ENCODE assay signal across 20 mouse cellular contexts in genomic region chr17:11741161-11741560, GRCm38 (mm10).
A peak's percentile ranks its signal among the peaks of the same experiment; 100 is the strongest.
DNase-seq lines count a peak whose midpoint lies in the region; ATAC-seq and TF ChIP-seq lines count a peak whose summit lies in the region.
"Had no signal": no experiment of that assay in that cellular context is flagged by ENCODE, and none has a peak within 500 bp of the region (broad histone marks: within the 10 kb centered on the region; RNA-seq: fewer than 3 reads in every experiment).

No protein-coding gene starts in this region.

- no peaks in the 10 kb centered on the region for H3K27me3 ChIP-seq in hindbrain, postnatal 0 days (ENCODE audit: insufficient read depth, low read length)
- H3K27me3 ChIP-seq in hindbrain, embryonic 12.5 days: no peaks in the 10 kb centered on the region
- H3K27me3 ChIP-seq in midbrain, postnatal 0 days (ENCODE audit: insufficient read depth, low read length): no peaks in the 10 kb centered on the region
- H3K27me3 ChIP-seq in midbrain, embryonic 16.5 days (ENCODE audit: control insufficient read depth, insufficient read depth, low read depth, low read length): no peaks in the 10 kb centered on the region
- H3K27me3 ChIP-seq: forebrain, embryonic 12.5 days had no signal

- H3K36me3 ChIP-seq in hindbrain, postnatal 0 days (ENCODE audit: insufficient read depth, low read length): no peaks in the 10 kb centered on the region
- no peaks in the 10 kb centered on the region for H3K36me3 ChIP-seq in hindbrain, embryonic 12.5 days
- no peaks in the 10 kb centered on the region for H3K36me3 ChIP-seq in midbrain, postnatal 0 days (ENCODE audit: insufficient read depth, low read length)
- no peaks in the 10 kb centered on the region for H3K36me3 ChIP-seq in midbrain, embryonic 16.5 days (ENCODE audit: control insufficient read depth, insufficient read depth, low read length)
- H3K36me3 ChIP-seq: embryonic facial prominence, embryonic 13.5 days; embryonic facial prominence, embryonic 15.5 days; forebrain, embryonic 10.5 days; forebrain, embryonic 12.5 days had no signal

- H3K9ac ChIP-seq in hindbrain, postnatal 0 days (replicated peaks; ENCODE audit: low read length): no peak overlapping the region
- no peak overlapping the region for H3K9ac ChIP-seq in hindbrain, embryonic 12.5 days
- no peak overlapping the region for H3K9ac ChIP-seq in midbrain, postnatal 0 days (replicated peaks; ENCODE audit: low read length, poor library complexity, severe bottlenecking)
- H3K9ac ChIP-seq in midbrain, embryonic 16.5 days (ENCODE audit: low read depth, low read length): no peak overlapping the region
- H3K9ac ChIP-seq: embryonic facial prominence, embryonic 13.5 days; embryonic facial prominence, embryonic 15.5 days; forebrain, embryonic 12.5 days had no signal

- H3K9me3 ChIP-seq in hindbrain, postnatal 0 days (ENCODE audit: low read length): no peaks in the 10 kb centered on the region
- no peaks in the 10 kb centered on the region for H3K9me3 ChIP-seq in hindbrain, embryonic 12.5 days (replicated peaks)
- H3K9me3 ChIP-seq in midbrain, postnatal 0 days (ENCODE audit: low read length): no peaks in the 10 kb centered on the region
- H3K9me3 ChIP-seq in midbrain, embryonic 16.5 days (replicated peaks; ENCODE audit: control insufficient read depth, low read length, poor library complexity, severe bottlenecking): no peaks in the 10 kb centered on the region
- H3K9me3 ChIP-seq: embryonic facial prominence, embryonic 13.5 days; embryonic facial prominence, embryonic 15.5 days; forebrain, embryonic 10.5 days; forebrain, embryonic 12.5 days had no signal

- TF ChIP-seq CTCF in hindbrain, postnatal 0 days (IDR thresholded peaks at IDR 0.05; ENCODE audit: low read depth): no peak
- TF ChIP-seq CTCF in midbrain, postnatal 0 days (IDR thresholded peaks at IDR 0.05): no peak

- H3K4me3 ChIP-seq in hindbrain, postnatal 0 days (ENCODE audit: low read length): no peak overlapping the region
- H3K4me3 ChIP-seq in hindbrain, embryonic 12.5 days: no peak overlapping the region
- H3K4me3 ChIP-seq in midbrain, postnatal 0 days (ENCODE audit: low read depth, low read length): no peak overlapping the region
- H3K4me3 ChIP-seq in midbrain, embryonic 16.5 days (ENCODE audit: low read depth, low read length): no peak overlapping the region
- H3K4me3 ChIP-seq: embryonic facial prominence, embryonic 13.5 days; embryonic facial prominence, embryonic 15.5 days; erythroblast, embryonic 14.5 days; forebrain, embryonic 10.5 days; forebrain, embryonic 12.5 days had no signal

- no peak for ATAC-seq in hindbrain, postnatal 0 days
- no peak for ATAC-seq in hindbrain, embryonic 12.5 days (ENCODE audit: low FRiP score)
- ATAC-seq in midbrain, postnatal 0 days (ENCODE audit: low FRiP score): no peak
- no peak for ATAC-seq in midbrain, embryonic 16.5 days

- DNase-seq in cerebellum, postnatal 14 days: peak; percentile 39 to 43
- no peak for DNase-seq in cerebellum, postnatal 4 days (ENCODE audit: low spot score in 2 of 2)
- DNase-seq in hindbrain, postnatal 0 days (ENCODE audit: low spot score): peak; percentile 40
- peak; percentile 31 for DNase-seq in midbrain, postnatal 0 days (ENCODE audit: low spot score)
- DNase-seq in embryo, embryonic 10 days (ENCODE audit: low spot score): no peak
- DNase-seq: adrenal gland, adult 2 months; adrenal gland, postnatal 10 days; adrenal gland, postnatal 25 days; cerebellum, adult 11-12 months; cerebellum, adult 8-10 months; cerebellum, adult 9-11 months; cerebellum, postnatal 36 days; embryo, embryonic 11 days had no signal

- 84% methylated on average over 5 of the region's 5 CpGs for WGBS in hindbrain, postnatal 0 days
- 93% methylated on average over 5 of the region's 5 CpGs for WGBS in hindbrain, embryonic 12.5 days
- WGBS in midbrain, postnatal 0 days: 89% methylated on average over 5 of the region's 5 CpGs
- WGBS in midbrain, embryonic 16.5 days: 91% methylated on average over 5 of the region's 5 CpGs

- no peak overlapping the region for H3K27ac ChIP-seq in hindbrain, postnatal 0 days
- no peak overlapping the region for H3K27ac ChIP-seq in hindbrain, embryonic 12.5 days
- H3K27ac ChIP-seq in midbrain, postnatal 0 days (ENCODE audit: low read depth, low read length): no peak overlapping the region
- no peak overlapping the region for H3K27ac ChIP-seq in midbrain, embryonic 16.5 days (ENCODE audit: low read length)
- H3K27ac ChIP-seq: embryonic facial prominence, embryonic 13.5 days; embryonic facial prominence, embryonic 15.5 days; forebrain, embryonic 10.5 days; forebrain, embryonic 12.5 days had no signal

- no peaks in the 10 kb centered on the region for H3K4me1 ChIP-seq in hindbrain, postnatal 0 days (ENCODE audit: insufficient read depth, low read length)
- peaks cover 3% of the 10 kb centered on the region; the same call in 1 of the 2 replicates for H3K4me1 ChIP-seq in hindbrain, embryonic 12.5 days
- H3K4me1 ChIP-seq in midbrain, postnatal 0 days (ENCODE audit: insufficient read depth, low read length): no peaks in the 10 kb centered on the region
- peaks cover 3% of the 10 kb centered on the region; the same call in 1 of the 2 replicates for H3K4me1 ChIP-seq in midbrain, embryonic 16.5 days (ENCODE audit: control insufficient read depth, insufficient read depth, low read length)
- H3K4me1 ChIP-seq: embryonic facial prominence, embryonic 13.5 days; embryonic facial prominence, embryonic 15.5 days had no signal

- no peak overlapping the region for H3K4me2 ChIP-seq in hindbrain, postnatal 0 days (ENCODE audit: low read depth, low read length)
- no peak overlapping the region for H3K4me2 ChIP-seq in hindbrain, embryonic 12.5 days (replicated peaks)
- no peak overlapping the region for H3K4me2 ChIP-seq in midbrain, postnatal 0 days (ENCODE audit: low read depth, low read length, poor library complexity, severe bottlenecking)
- H3K4me2 ChIP-seq in midbrain, embryonic 16.5 days (ENCODE audit: low read length): no peak overlapping the region
- H3K4me2 ChIP-seq: embryonic facial prominence, embryonic 13.5 days; embryonic facial prominence, embryonic 15.5 days; forebrain, embryonic 12.5 days had no signal

Comparison
In these comparisons a context has a peak if more than half of its experiments do, and no peak if none do; other contexts are left out.
1. DNase-seq: peak in cerebellum, postnatal 14 days (2 of 2), hindbrain, postnatal 0 days (single experiment) and midbrain, postnatal 0 days (single experiment); none in cerebellum, postnatal 4 days (0 of 2) and embryo, embryonic 10 days (single experiment).